Mouse (Mus musculus) hematopoietic multipotent progenitor cell, adult 10-12 weeks (in vitro differentiated cells): ENCODE results near the gene Ttyh1. TPM values are rescaled to one million over a fixed set of nuclear protein-coding genes. Genes with fewer than 3 reads are reported as not detected.

Experiments
- polyA plus RNA-seq: library from polyadenylated mRNA; stranded (reverse); fragments of >175 nt; gene quantifications from 2 replicates; pipeline ENCODE4 v1.2.3, GENCODE M21; 2012; ENCODE audit warnings: low replicate concordance

The Ttyh1 gene
- 0.36 and 1.2 TPM in 2 replicates for polyA plus RNA-seq

GRCm38 (mm10) chr7:4119344-4119902 is at the start of gene Ttyh1:
TSS of gene Ttyh1 (plus strand) at chr7:4119408.

GRCm38 (mm10) chr7:4136771-4137531 is 17.7 kb downstream of the Ttyh1 start, which contains the start of gene Leng8:
TSS of gene Leng8 (plus strand) at chr7:4137039.

DNA sequence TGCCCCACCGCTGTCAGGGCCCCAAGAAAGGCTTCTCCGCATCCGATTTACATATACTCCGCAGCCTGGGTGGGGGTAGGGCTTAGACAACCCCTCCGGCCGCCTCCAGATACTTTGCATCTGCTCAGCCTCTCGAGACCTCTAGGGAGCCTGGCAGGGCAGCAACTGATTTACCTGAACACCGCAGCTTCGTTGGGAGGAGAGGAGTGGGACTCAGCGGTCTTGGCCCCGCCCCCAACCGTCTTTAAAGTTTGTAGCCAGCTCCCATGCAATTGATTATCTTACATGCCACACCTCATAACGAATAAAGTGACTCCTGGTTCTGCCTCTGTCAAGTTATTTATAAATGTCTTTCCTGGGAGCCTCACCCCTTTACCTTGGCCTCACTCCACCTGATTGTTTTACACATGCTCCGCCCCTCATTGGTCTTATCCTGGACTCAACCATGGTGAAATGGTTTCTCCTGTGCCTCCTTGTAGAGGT is 30.9 kb downstream of the Ttyh1 start, which contains the start of gene Leng9:
Gene Leng9, minus strand, starts transcription at position 316 of the 483 bp plus-strand sequence.

GRCm38 (mm10) chr7:4164090-4164910 is 45.1 kb downstream of the Ttyh1 start, which contains the start of gene Cdc42ep5:
TSS of gene Cdc42ep5 (minus strand) at chr7:4164860.

Other genes starting within 250 kb of the Ttyh1 start
- gene Gm14548, start 221.3 kb upstream of the Ttyh1 start, polyA plus RNA-seq = 3.0 and 5.9 TPM in 2 replicates
- gene Lilra6, start 203.9 kb upstream of the Ttyh1 start, polyA plus RNA-seq = 3.2 and 5.7 TPM in 2 replicates
- 2.1 and 2.5 TPM in 2 replicates for gene Lair1, start 56.2 kb upstream of the Ttyh1 start, polyA plus RNA-seq
- 265 and 494 TPM in 2 replicates for gene Leng8, start 17.6 kb downstream of the Ttyh1 start, polyA plus RNA-seq
- gene Leng9, start 31.0 kb downstream of the Ttyh1 start, polyA plus RNA-seq = 8.1 and 11.7 TPM in 2 replicates
- 3.4 TPM in 2 replicates for gene Cdc42ep5, start 45.5 kb downstream of the Ttyh1 start, polyA plus RNA-seq
- 0.52 and 2.5 TPM in 2 replicates for gene Lilra5, start 118.3 kb downstream of the Ttyh1 start, polyA plus RNA-seq
- 1.5 and 2.0 TPM in 2 replicates for gene Ncr1, start 218.3 kb downstream of the Ttyh1 start, polyA plus RNA-seq